Mouse (Mus musculus) E14TG2a.4 (cell line): ENCODE measurements around the gene Sgms1.
A peak's percentile ranks its signal among the peaks of the same experiment; 100 is the strongest.

Experiments used
- H3K27me3 ChIP-seq: 2 replicates; pipeline ENCODE4 v1.6.1; 2014; ENCODE audit warnings: low read length, control low read depth; ENCODE audit not compliant: insufficient read depth
- H3K36me3 ChIP-seq: 2 replicates; pipeline ENCODE4 v1.6.1; 2014; ENCODE audit warnings: low read length, control low read depth; ENCODE audit not compliant: insufficient read depth
- H3K4me1 ChIP-seq: replicated peaks from 2 replicates; pipeline ENCODE4 v1.6.1; 2014; ENCODE audit warnings: low read depth, low read length, control low read depth
- H3K4me3 ChIP-seq: replicated peaks from 2 replicates; pipeline ENCODE4 v1.5.1; 2014; ENCODE audit warnings: mild to moderate bottlenecking, low read length
- H3K9me3 ChIP-seq: 2 replicates; pipeline ENCODE4 v1.6.1; 2014; ENCODE audit warnings: low read length, control low read depth
- CTCF ChIP-seq: conservative IDR thresholded peaks from 2 replicates; pipeline ENCODE4 v1.5.1; 2014; ENCODE audit warnings: low read length
- NANOG ChIP-seq: IDR thresholded peaks from 2 replicates; pipeline ENCODE4 v1.6.1; 2014; ENCODE audit warnings: borderline replicate concordance, low read length, mixed read lengths
- POU5F1 ChIP-seq: IDR thresholded peaks from 2 replicates; pipeline ENCODE4 v1.6.1; 2014; ENCODE audit warnings: low read length, borderline replicate concordance

The Sgms1 gene

GRCm38 (mm10) chr19:32353447-32353846 lies 36.1 kb downstream of the Sgms1 start:
- Histone ChIP-seq H3K9me3 (no peaks in the 10 kb centered on the region), H3K27me3 (no peaks in the 10 kb centered on the region), H3K4me3 (no peak overlapping the region), H3K36me3 (no peaks in the 10 kb centered on the region), H3K4me1 (peaks cover 3% of the 10 kb centered on the region; the same call in 1 of the 2 replicates)
- TF ChIP-seq POU5F1: no peak

- TF ChIP-seq CTCF (no peak), POU5F1 (no peak), NANOG (no peak)
- Histone ChIP-seq H3K4me1 (peaks cover 30% of the 10 kb centered on the region), H3K27me3 (no peaks in the 10 kb centered on the region), H3K4me3 (no peak overlapping the region), H3K36me3 (no peaks in the 10 kb centered on the region), H3K9me3 (no peaks in the 10 kb centered on the region)
Measured at GRCm38 (mm10) chr19:32348955-32349654, 40.4 kb downstream of the Sgms1 start.

- H3K27me3 ChIP-seq: no peaks in the 10 kb centered on the region
- no peaks in the 10 kb centered on the region for H3K36me3 ChIP-seq
- TF ChIP-seq NANOG: no peak
- TF ChIP-seq POU5F1: no peak
- TF ChIP-seq CTCF: no peak
- peaks cover 42% of the 10 kb centered on the region for H3K4me1 ChIP-seq
- no peaks in the 10 kb centered on the region for H3K9me3 ChIP-seq
- H3K4me3 ChIP-seq: no peak overlapping the region
Measured at GRCm38 (mm10) chr19:32347491-32347890, 42.0 kb downstream of the Sgms1 start.

- Histone ChIP-seq H3K9me3 (no peaks in the 10 kb centered on the region), H3K4me3 (no peak overlapping the region), H3K4me1 (peaks cover 48% of the 10 kb centered on the region), H3K27me3 (no peaks in the 10 kb centered on the region), H3K36me3 (no peaks in the 10 kb centered on the region)
- TF ChIP-seq CTCF (no peak), NANOG (no peak), POU5F1 (no peak)
Measured at GRCm38 (mm10) chr19:32346624-32347341, 42.7 kb downstream of the Sgms1 start.

- Histone ChIP-seq H3K9me3 (no peaks in the 10 kb centered on the region), H3K4me3 (no peak overlapping the region), H3K4me1 (peaks cover 50% of the 10 kb centered on the region), H3K27me3 (no peaks in the 10 kb centered on the region), H3K36me3 (no peaks in the 10 kb centered on the region)
- TF ChIP-seq CTCF: no peak
- no peak for TF ChIP-seq POU5F1
- no peak for TF ChIP-seq NANOG
Measured at GRCm38 (mm10) chr19:32346176-32346575, 43.3 kb downstream of the Sgms1 start.

GRCm38 (mm10) chr19:32345181-32345745 lies 44.3 kb downstream of the Sgms1 start:
- no peak for TF ChIP-seq POU5F1
- TF ChIP-seq CTCF: no peak
- no peak for TF ChIP-seq NANOG

GRCm38 (mm10) chr19:32344738-32345121 lies 44.8 kb downstream of the Sgms1 start:
- no peak for TF ChIP-seq NANOG
- TF ChIP-seq CTCF: no peak
- TF ChIP-seq POU5F1: no peak
- Histone ChIP-seq H3K9me3 (no peaks in the 10 kb centered on the region), H3K4me3 (peak overlapping the region; percentile 72), H3K36me3 (no peaks in the 10 kb centered on the region), H3K4me1 (peaks cover 50% of the 10 kb centered on the region), H3K27me3 (no peaks in the 10 kb centered on the region)

More at GRCm38 (mm10) chr19:32345181-32345745, 44.3 kb downstream of the Sgms1 start:
- no peaks in the 10 kb centered on the region for H3K36me3 ChIP-seq
- H3K4me3 ChIP-seq: no peak overlapping the region
- H3K27me3 ChIP-seq: no peaks in the 10 kb centered on the region
- H3K9me3 ChIP-seq: no peaks in the 10 kb centered on the region
- peaks cover 50% of the 10 kb centered on the region for H3K4me1 ChIP-seq

GRCm38 (mm10) chr19:32343937-32344737 lies 45.4 kb downstream of the Sgms1 start:
- no peaks in the 10 kb centered on the region for H3K36me3 ChIP-seq
- peak overlapping the region; percentile 72 for H3K4me3 ChIP-seq
- peaks cover 50% of the 10 kb centered on the region for H3K4me1 ChIP-seq
- H3K9me3 ChIP-seq: peaks cover 2% of the 10 kb centered on the region
- no peaks in the 10 kb centered on the region for H3K27me3 ChIP-seq
- TF ChIP-seq CTCF: no peak
- peak; percentile 99 for TF ChIP-seq NANOG
- TF ChIP-seq POU5F1: no peak
